Mouse (Mus musculus) ES-E14 (cell line): Measurements from ENCODE around the gene Sh2b2. TPM values are rescaled to one million over a fixed set of nuclear protein-coding genes. Genes with fewer than 3 reads are reported as not detected.

Experiments
- DNase-seq: peaks from one replicate; pipeline ENCODE4 v3.0.0-alpha.2; 2013; ENCODE audit warnings: low read depth, low spot score
- H3K27ac ChIP-seq: 2 replicates; pipeline ENCODE4 v1.5.1; 2012; ENCODE audit warnings: low read depth, mild to moderate bottlenecking, low read length, moderate library complexity, mixed read lengths; ENCODE audit not compliant: poor library complexity, insufficient read depth, severe bottlenecking
- H3K36me3 ChIP-seq: 2 replicates; pipeline ENCODE4 v1.6.1; 2012; ENCODE audit warnings: mild to moderate bottlenecking, low read length, moderate library complexity, mixed read lengths; ENCODE audit not compliant: control insufficient read depth, poor library complexity, insufficient read depth, severe bottlenecking
- H3K4me1 ChIP-seq, 2 experiments: fragments of 150-350 bp in 1 of 2; sonication (generic) in 1 of 2; 2 replicates each; pipeline ENCODE4 v1.6.1; 2012; ENCODE audit warnings: low read length in 2 of 2, mild to moderate bottlenecking in 1 of 2, mixed read lengths in 1 of 2; ENCODE audit not compliant: control insufficient read depth in 2 of 2, insufficient read depth in 2 of 2, poor library complexity in 1 of 2
- H3K4me3 ChIP-seq, 2 experiments: fragments of 150-350 bp in 1 of 2; sonication (generic) in 1 of 2; 2 replicates each; pipeline ENCODE4 v1.5.1; 2012; ENCODE audit warnings: low read length in 2 of 2, low read depth in 1 of 2, mild to moderate bottlenecking in 1 of 2, mixed read lengths in 1 of 2; ENCODE audit not compliant: insufficient read depth in 1 of 2, poor library complexity in 1 of 2, severe bottlenecking in 1 of 2
- H3K9ac ChIP-seq: 2 replicates; pipeline ENCODE4 v1.6.1; 2012; ENCODE audit warnings: low read depth, mild to moderate bottlenecking, low read length, mixed read lengths; ENCODE audit not compliant: poor library complexity, insufficient read depth, severe bottlenecking
- H3K9me3 ChIP-seq: fragments of 150-350 bp; sonication (generic); 2 replicates; pipeline ENCODE4 v1.6.1; 2012; ENCODE audit warnings: low read depth, mild to moderate bottlenecking, low read length; ENCODE audit not compliant: control insufficient read depth, insufficient read depth
- CHD2 ChIP-seq: IDR thresholded peaks from 2 replicates; pipeline ENCODE4 v1.6.1; 2014; ENCODE audit warnings: mild to moderate bottlenecking, low read depth, low read length, inconsistent platforms
- HCFC1 ChIP-seq: IDR thresholded peaks from 2 replicates; pipeline ENCODE4 v1.6.1; 2012; ENCODE audit warnings: low read length, inconsistent platforms, borderline replicate concordance; ENCODE audit not compliant: insufficient read depth
- MAFK ChIP-seq: IDR thresholded peaks from 2 replicates; pipeline ENCODE4 v1.6.1; 2014; ENCODE audit warnings: mild to moderate bottlenecking, low read depth, low read length, inconsistent platforms; ENCODE audit not compliant: insufficient read depth
- ZC3H11A ChIP-seq: IDR thresholded peaks from 2 replicates; pipeline ENCODE4 v1.6.1; 2012; ENCODE audit warnings: low read depth, mild to moderate bottlenecking, inconsistent platforms, low read length, borderline replicate concordance
- ZNF384 ChIP-seq: IDR thresholded peaks from 2 replicates; pipeline ENCODE4 v1.6.1; 2012; ENCODE audit warnings: low read depth, low read length, inconsistent platforms
- in situ Hi-C, 2 experiments: fragments of 600-800 bp; cut with MboI; formaldehyde crosslinking; loops; one replicate each; pipeline ENCODE4 v1.15.1; 2025; ENCODE audit warnings: low sequenced_read_pairs in 2 of 2, inconsistent platforms in 1 of 2; ENCODE audit not compliant: unreplicated experiment in 2 of 2
- total RNA-seq: library from RNA; depleted of rRNA; stranded (reverse); fragments of 300-350 nt; gene quantifications from 2 replicates; pipeline ENCODE4 v1.2.3, GENCODE M21; 2012

The Sh2b2 gene
- total RNA-seq, 1 experiment, result 3.3 TPM

GRCm38 (mm10) chr5:136183766-136184165 lies 62.6 kb downstream of the Sh2b2 start:
- H3K4me3 ChIP-seq, result no peak overlapping the region
- DNase-seq, result no peak
- H3K4me1 ChIP-seq, result peaks cover 6 to 14% of the 10 kb centered on the region in 2 experiments; a peak in 1 of 4 replicates
- no peaks in the 10 kb centered on the region for H3K9me3 ChIP-seq
- H3K9ac ChIP-seq, result no peak overlapping the region
- in situ Hi-C loops, result no loop called here
- H3K36me3 ChIP-seq, result peaks cover 37% of the 10 kb centered on the region
- H3K27ac ChIP-seq, result no peak overlapping the region
- TF ChIP-seq CHD2 (no peak), HCFC1 (no peak), MAFK (no peak), ZNF384 (no peak), ZC3H11A (no peak)

DNA sequence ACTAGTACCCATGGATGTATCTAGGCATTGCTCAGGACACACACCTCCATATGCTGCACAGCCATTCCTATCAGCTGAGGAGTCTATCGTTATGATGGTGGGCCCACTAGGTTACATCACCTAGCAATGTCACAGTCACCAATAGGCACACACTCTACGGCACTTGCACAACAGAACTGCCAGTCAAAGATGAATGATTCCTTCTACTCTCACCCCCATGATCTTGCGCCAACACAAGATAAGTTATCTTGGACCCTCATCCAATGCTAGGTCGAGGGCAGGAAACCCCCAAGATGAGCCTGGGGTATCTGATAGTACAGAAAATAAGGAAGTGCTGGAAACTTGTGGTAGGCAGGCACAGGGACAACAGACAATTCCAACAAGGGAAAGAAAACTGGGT lies 63.5 kb downstream of the Sh2b2 start:
- in situ Hi-C loops, result no loop called here
- Histone ChIP-seq H3K4me1 (peaks cover 6 to 14% of the 10 kb centered on the region in 2 experiments; a peak in 1 of 4 replicates), H3K9ac (no peak overlapping the region), H3K36me3 (peaks cover 36% of the 10 kb centered on the region), H3K9me3 (no peaks in the 10 kb centered on the region), H3K27ac (no peak overlapping the region), H3K4me3 (no peak overlapping the region)
- DNase-seq, result no peak
- no peak for TF ChIP-seq ZNF384
- no peak for TF ChIP-seq ZC3H11A
- no peak for TF ChIP-seq HCFC1
- no peak for TF ChIP-seq MAFK
- TF ChIP-seq CHD2, result no peak

DNA sequence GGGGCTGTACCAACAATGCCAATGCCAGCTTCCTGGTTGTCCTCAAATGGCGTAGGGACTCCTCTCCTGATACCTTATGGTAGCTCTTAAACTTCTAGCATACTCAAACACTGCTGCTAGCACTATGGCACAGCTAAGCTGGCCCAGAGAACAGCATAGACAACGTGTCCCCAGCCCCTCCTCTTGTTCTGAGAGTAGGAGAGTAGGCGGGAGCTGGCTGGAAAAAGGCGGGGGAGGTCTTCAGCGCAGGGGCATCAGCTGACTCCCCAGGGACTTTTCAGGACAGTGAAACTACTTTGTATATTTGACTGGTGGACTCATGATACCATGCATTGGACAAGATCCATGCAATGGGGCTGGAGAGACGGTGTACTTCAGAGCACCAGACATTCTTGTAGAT lies 64.3 kb downstream of the Sh2b2 start:
- no peak overlapping the region for H3K27ac ChIP-seq
- no peak overlapping the region for H3K9ac ChIP-seq
- DNase-seq, result no peak
- H3K4me3 ChIP-seq, result no peak overlapping the region
- no peak for TF ChIP-seq CHD2
- no peak for TF ChIP-seq ZNF384
- TF ChIP-seq HCFC1, result no peak
- no peak for TF ChIP-seq MAFK
- TF ChIP-seq ZC3H11A, result no peak
- peaks cover 33% of the 10 kb centered on the region for H3K36me3 ChIP-seq
- no peaks in the 10 kb centered on the region for H3K9me3 ChIP-seq
- H3K4me1 ChIP-seq, result peaks cover 6 to 14% of the 10 kb centered on the region in 2 experiments; a peak in 1 of 4 replicates
- in situ Hi-C loops, result no loop called here

DNA sequence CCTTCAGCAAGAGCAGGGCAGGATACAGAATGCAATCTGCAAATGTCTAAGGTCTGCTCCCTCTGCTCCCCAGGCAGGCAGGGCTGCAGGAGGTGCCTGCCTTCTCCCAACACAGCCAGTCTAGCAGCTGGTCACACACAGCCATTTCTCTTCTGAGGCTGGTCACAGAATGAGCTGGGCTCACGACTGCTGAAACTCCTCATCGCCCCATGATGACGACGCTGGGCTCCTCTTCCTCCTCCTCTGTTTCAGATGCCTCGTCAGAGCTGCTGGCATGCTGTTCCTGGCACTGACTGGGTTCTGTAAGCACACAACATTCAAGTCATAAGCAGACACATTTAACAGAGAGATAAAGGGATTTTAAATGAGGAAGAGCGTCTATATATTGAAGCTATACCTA lies 65.2 kb downstream of the Sh2b2 start:
- no peak overlapping the region for H3K4me3 ChIP-seq
- in situ Hi-C loops, result no loop called here
- no peak for DNase-seq
- H3K36me3 ChIP-seq, result peaks cover 29% of the 10 kb centered on the region
- TF ChIP-seq HCFC1 (no peak), MAFK (no peak), ZNF384 (no peak), CHD2 (no peak), ZC3H11A (no peak)
- H3K9ac ChIP-seq, result no peak overlapping the region
- no peak overlapping the region for H3K27ac ChIP-seq
- peaks cover 6 to 14% of the 10 kb centered on the region in 2 experiments; a peak in 1 of 4 replicates for H3K4me1 ChIP-seq
- H3K9me3 ChIP-seq, result no peaks in the 10 kb centered on the region

DNA sequence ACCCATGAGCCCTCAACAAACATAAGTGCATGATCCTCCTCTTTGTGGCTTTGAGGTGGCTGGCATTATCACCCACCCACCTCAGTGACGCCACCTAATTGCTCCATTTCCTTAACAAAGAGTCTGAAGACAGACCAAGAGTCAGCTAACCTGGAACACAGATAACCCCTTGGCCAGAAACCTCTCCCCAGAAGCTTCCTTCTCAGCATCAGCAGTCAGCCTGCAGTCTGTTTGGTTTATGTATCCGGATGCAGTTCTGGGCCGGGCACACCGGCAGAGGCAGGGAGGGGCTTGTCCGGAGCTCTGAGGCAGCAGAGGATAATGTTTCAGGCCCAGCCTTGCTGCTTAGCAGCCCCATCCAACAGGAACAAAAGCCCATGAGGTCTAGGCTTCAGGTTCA lies 66.8 kb downstream of the Sh2b2 start:
- no peak for TF ChIP-seq MAFK
- TF ChIP-seq HCFC1, result no peak
- no peak for TF ChIP-seq CHD2
- no peak for TF ChIP-seq ZC3H11A
- no peak for TF ChIP-seq ZNF384
- Histone ChIP-seq H3K27ac (no peak overlapping the region), H3K9ac (no peak overlapping the region), H3K9me3 (no peaks in the 10 kb centered on the region), H3K36me3 (peaks cover 27% of the 10 kb centered on the region), H3K4me3 (no peak overlapping the region), H3K4me1 (peaks cover 6 to 14% of the 10 kb centered on the region in 2 experiments; a peak in 1 of 4 replicates)
- DNase-seq, result no peak
- in situ Hi-C loops, result no loop called here
